Mouse (Mus musculus): ENCODE results near the gene Shc2. TPM values are rescaled to one million over a fixed set of nuclear protein-coding genes. Genes with fewer than 3 reads are reported as not detected.

Shc2 gene
- total RNA-seq (2021), result 1 to 10 TPM; 2.7 to 5.3 TPM
- long read RNA-seq, experiment 1, transcript Shc2-201 (13 exons, 3,243 nt), result major isoform, 5 of 6 reads
- long read RNA-seq, experiment 1, partial matches to known transcripts, result 1 of 6 reads
- long read RNA-seq, experiment 1, other reads (novel, unspliced or antisense), result 0 of 6 reads
- long read RNA-seq, experiment 2, transcript Shc2-201 (13 exons, 3,243 nt), result major isoform, 5 of 8 reads
- long read RNA-seq, experiment 2, partial matches to known transcripts, result 2 of 8 reads
- long read RNA-seq, experiment 2, other reads (novel, unspliced or antisense), result 1 of 8 reads

DNA sequence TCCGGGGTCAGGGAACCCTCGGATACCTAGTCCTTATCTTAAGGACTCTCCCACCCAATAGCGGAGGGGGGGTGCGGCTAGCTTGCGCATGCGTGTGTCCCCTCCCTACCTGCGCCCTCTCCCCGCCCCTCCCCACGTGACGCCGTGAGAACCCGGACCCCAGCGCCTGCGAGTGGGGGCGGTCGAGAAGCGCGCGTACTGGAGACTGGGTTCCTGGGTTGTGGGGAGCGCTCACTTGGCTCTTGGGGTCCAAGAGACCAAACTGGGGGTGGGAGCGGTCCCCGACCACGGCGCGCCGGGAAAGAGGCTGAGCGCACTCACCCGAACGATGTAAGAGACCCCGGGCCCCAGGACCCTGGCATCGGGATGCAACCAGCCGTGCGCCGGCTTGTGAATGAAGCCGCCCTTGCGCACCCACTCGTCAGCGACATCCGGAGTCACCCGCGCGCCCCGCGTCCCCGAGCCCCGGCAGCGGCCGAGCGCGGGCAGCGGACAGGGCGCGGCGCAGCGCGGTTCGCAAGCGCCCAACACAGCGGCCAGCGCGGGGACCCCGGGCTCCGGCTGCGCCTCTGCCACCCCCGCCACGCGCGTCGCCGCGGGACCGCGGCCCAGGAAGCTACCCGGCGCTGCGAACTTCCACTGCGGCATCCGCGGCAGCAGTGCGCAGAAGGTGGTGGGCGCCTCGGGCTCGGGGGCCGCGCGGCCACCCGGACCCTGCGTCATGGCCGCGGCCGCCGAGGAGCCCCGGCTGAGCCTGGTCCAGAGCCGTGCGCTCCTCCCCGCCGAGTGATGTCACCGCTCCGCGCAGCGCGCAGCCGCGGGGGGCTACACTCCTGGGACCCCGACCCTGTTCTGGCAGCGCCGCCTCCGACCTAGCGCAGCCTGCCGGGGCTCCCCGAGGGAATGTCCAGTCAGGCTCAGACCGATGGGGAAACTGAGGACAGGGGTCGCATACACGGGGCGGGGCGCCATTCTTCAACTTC is at the start of gene Shc2:
Gene Shc2, minus strand, starts transcription at position 791 of the 983 bp plus-strand sequence.
- DNase-seq, result peak; percentile 42

DNA sequence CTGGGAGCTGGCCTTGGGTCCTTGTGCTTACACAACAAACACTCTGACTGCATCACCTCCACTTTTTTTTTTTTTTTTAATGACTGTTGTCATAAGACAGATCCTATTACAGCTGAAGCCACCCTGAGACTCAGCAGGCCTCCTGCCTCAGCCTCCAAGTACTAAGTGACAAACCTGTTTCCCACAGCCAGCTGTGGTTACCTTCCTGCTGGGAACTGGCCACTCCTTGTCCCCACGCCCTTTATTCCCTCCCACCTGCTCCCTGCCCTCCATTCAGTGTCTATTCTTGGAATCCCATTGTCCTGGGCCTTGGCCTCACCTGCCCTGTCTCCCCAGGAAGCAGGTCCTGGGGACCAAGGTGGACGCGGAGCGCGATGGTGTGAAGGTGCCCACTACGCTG is 49.8 kb upstream of the Shc2 start:
- no peak for DNase-seq

DNA sequence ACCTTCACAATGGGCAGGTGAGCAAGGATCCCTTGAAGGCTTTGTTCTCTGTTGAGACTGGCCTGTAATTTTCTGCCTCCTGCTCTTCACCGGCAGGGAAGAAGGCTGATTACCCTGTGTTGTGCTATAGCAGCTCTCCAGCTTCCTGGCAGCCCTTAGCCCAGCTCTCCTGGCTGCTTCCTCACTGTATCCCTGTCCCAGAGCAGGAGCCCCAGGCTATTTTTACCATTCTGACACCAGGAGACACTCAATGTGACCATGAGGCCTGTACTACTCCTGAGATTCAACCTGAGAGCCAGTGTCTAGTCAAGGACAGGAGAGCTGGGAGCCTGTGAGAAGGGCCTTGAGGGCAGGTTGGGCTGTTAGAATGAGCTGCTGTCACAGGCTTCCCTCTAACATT is 49.0 kb upstream of the Shc2 start:
- no peak for DNase-seq

DNA sequence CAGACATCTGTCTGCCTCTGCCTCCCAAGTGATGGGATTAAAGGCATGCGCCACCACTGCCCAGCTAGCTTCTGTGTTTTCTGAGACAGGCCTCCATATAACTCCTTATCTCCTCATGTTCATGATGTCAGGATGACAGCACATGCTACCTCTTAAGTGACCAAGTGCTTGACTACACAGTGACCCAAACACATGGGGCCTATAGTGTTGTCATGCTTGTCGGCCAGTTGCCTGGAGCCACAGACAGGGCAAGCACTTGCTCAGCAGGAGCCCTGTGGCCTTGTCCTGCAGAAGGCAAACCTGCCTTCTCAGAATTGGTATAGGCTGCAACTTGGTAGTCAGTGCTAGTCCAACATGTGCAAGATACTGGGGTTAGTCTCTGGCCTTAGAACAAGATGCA is 48.5 kb upstream of the Shc2 start:
- no peak for DNase-seq

DNA sequence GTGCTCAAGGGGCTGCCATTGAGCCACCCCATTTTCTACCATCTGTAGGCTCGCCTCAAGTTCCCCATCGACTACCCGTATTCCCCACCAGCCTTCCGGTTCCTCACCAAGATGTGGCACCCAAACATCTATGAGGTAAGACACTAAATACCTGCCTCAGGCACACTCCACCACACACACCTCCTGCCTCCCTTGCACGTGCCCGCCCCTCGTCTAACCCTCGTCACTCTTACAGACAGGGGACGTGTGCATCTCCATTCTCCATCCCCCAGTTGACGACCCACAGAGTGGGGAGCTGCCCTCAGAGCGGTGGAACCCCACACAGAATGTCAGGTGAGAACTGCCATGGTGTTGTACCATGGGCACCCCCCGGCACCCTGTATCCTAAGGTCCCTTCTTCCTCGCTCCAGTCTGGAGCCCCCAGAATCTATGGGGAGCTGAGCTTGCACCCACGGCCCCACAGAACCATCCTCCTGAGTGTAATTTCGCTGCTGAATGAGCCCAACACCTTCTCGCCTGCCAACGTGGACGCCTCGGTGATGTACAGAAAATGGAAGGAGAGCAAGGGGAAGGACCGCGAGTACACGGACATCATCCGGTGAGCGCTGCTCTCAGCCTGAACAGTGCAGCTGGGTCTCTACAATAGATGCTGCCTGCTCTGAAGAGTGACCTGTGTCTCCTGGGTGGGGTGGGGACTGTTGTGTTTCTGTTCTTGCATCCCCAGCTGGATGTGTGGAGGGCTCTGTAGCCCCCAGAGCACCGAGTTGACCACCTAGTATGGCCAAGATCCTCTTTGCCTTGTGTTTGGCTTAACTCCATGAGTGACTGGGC is 47.3 kb upstream of the Shc2 start:
- DNase-seq, result peak; percentile 7

DNA sequence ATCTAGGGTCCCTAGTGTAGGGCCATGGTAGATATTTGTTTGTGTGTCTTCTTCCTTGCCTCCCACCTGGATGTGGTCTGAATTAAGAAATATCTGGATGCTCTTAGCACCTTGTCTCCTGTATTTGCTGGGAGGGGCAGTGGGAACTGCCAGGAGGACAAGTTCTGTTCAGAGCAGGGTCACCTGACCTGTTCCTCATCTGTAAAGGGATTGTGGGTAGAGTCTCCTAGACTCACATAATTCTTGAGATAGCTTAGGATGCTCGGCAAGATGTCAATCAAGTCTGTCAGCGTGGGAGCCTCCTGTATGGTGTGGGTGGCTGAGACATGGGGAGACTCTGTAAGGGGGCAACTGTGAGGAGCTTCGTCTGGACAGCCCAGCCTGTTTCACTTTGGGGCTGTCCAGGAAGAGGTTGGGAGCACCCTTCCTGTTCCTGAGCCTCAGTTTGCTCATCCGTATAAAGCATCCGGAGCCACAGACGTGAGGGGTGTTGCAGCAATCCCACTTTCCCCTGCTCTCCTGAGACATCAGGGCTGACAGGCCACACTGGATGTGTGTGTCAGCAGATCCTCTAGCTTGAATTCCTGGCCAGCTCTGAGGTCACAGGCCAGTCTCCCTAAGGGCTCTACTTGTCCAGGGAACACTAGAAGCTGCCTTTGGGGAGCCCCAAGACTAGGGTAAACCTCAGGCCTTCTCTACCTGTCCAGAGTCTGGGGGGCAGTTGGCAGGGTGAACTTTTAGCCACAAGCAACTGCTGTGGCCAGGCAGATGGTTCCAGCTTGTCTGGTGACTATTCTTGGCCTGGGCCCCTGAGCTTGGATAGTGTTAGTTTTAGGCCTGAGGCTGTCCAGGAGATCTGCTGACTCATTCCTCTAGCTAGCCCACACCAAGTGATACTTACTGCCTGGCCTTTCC is 46.3 kb upstream of the Shc2 start:
- DNase-seq, result peak; percentile 58

DNA sequence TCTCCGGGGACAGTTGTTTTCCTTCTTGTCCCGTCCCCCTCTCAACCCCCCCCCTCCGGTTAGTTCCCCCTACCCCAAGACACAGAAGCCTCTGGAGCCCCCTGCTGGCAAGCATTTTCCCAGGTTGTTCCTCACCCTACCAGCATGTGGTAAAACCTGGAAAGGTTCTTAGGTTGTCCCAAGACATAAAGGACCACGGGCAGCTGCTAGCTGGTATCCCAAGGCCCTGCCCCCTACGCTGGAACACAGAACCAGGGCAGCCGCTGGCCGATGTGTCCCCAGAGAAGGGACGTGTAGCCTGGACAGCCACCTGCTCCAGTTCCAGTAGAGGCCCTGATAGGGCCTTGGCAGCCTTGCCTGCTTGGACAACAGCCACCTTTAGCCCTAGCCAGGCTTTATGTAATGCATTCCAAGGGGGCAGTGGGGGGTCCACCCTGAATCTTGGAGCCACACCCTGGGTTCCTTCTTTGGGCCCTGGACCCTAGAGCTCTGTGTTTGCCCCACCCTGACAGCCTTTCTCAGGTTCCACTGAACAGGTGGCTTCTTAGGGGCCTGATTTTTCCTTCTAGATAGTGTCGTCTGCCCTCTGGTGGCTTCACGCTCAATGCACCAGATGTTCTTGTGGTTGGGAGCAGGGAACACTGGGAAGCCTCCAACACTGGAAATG is 45.3 kb upstream of the Shc2 start:
- DNase-seq, result peak; percentile 68

DNA sequence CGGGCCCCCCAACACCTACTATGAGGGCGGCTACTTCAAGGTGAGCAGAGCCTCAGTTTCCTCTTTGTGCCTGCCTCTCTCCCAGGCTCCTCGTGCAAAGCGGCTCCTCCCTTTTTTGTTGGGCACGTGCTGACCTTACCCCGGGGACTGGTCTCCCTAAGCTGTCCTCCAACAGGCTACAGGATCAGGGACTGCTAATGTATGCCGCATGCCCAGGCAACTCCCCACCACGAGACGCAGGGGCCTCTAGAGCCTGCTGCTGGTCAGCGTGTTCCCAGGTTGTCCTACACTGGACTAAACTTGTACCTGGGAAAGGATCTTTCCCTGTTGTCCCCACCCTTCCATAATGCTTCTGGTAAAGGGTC is 44.8 kb upstream of the Shc2 start:
- DNase-seq, result peak; percentile 34

DNA sequence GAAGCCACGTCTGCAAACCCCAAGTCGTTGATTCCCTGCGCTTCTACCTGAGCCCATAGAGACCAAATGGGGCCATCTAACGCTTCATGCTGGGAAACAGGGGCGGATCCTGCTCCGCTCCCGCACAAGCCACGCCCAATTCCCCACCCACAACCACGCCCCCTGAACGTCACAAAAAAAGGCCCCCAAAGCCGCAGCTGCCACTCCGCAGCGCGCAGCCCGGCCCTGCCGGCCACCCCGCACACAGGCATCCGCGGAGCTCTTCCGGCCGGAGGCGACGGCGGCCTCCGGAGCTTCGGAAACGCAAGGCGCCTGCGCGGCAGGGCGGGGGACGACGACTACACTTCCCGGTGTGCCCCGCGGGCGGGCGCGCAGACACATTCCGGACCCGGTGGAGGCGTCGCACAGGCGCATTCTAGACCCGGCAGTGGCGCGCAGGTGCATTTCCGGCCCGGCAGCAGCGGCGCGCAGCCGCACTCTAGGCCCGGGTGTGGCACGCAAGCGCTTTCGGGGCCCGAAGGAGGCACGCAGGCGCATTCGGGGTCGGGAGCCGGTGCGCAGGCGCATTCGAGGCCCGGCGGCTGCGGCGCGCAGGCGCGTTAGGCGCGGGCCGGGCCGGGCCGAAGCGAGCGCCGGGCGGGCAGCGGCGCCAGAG is 44.0 kb upstream of the Shc2 start, which contains the start of gene Cdc34:
Gene Cdc34, plus strand, starts transcription at position 605 of the 655 bp plus-strand sequence.
- peak; percentile 99 for DNase-seq

DNA sequence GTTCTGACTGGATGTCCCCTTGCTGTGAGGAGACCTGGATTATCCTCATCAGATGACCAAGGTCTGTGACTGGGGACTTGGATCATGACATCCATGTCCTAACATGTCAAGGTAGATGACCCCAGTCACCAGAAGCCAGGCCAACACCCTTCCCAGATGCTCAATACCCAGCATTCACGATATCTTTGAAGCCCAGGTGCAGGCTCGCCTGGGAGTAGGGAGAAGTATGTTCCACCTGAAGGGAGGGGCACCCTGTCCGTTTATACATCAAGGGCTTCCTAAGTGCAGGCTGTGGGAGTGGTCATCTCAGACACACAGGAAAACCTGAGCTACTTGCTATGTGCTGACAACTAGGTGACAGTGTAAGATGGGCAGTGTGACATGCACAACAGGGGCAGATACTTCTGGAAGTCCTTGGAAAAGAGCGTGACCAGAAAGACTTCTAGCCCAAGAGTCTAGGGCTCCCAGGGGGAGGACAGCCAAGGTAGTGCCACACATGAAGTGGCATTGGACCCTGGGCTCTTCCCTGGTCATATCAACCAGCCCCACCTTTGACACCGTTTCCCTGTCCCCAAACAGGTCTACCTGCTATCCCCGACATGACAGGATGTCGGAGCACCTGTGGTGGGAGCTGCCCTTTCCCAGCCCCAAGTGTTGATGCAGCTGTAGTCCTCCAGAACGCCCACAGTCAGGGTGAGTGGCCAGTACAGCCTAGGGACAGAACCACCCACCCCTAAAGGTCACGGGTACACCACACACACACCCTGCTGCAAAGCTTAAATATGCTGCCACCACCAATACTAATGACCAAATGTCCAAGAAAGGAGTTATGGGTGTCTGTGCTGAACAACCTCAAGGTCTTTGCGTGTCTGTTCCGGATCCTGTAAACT is 43.1 kb upstream of the Shc2 start:
- DNase-seq, result peak; percentile 13

DNA sequence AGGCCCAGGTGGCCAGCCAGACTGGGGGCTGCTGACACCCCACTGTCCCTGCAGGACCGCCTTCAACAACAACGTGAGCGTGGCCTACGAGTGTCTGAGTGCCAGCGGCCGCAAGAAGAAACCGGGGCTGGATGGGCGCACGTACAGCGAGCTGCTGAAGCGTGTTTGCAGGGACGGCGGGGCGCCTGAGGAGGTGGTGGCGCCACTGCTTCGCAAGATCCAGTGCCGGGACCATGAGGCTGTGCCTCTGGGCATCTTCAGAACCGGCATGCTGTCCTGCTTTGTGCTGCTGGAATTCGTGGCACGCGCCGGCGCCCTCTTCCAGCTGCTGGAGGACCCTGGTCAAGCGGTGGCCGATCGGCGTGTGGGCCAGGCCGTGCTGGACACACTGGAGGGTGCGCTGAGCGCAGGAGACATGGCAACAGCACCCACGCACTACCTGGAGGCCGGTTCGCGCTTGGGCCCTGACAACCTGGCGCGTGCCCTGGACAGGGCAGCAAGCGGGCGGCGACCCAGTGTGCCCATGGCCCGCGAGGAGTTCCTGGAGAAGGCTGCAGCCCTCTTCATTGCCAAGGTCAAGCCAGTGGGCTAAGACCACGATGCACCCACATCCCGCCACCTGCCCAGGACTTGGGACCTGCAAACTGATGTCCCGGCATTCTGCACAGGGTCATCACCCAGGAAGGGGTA is 37.8 kb upstream of the Shc2 start:
- DNase-seq, result no peak

DNA sequence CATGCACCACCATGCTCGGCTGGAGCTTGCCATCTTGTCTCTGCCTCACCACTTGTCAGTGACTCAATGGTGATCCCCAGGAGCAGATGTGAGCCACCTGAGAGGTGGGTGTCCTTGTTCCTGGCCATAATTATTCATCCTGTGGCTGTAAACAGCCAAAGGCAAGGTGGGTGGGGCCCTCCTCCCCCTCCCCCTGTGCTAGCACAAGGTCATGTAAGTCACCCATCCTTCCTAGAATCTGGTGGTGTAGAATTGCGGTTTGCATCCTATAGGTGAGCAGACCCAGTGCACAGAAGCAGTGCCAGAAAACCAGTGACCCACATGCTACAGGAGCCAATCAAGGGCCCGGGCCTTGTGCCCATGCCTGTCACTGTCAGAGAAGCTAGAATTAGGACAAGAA is 35.3 kb upstream of the Shc2 start:
- no peak for DNase-seq

DNA sequence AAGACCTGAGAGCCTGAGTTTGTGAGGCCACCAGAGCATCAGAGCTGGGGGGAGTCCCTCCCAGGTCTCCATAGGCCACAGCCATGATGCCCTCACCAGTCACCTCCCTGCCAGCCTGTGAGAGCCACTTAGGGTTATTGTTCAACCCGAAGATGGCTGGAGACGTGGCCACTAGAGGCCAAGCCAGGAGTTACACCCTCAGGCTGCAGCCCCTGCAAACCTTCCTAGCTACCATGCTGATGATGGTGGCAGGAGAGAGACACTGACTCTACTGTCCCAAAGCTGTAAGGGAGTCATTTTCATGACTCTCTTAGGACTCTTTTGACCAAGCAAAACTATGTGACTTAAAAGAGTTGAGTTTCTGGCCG is 34.4 kb upstream of the Shc2 start:
- DNase-seq, result no peak

DNA sequence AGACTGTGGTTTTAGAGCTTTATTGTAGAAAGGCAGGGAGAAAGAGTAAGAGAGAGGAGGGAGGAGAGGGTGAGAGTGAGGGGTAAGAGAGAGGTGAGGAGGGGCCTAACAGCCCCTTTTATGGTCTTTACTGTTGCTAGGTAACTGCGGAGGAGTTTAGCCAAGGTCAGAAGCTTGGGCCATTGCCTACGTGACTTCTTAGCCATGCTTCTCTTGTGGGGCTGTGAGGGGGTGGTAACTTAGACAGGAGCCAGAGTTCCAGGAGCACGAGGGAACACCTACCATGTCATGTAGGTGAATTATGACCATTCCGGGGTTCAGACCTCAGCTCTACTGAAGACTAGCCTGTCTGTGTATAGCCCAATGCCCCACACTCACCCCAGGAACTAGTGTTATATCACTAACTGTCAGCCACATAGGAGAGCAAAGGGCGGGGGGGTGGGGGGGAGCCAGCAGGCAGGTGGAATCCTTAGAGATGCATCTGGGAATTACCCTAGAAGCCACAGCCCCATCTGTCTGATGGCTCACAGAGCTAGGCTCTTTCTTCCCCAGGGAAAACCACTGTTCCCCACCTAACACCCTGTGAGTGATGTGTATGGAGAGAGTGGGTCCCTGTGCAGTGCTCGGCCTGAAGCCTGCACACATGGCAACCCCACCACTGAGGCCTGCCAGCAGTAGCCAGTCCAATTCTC is 33.8 kb upstream of the Shc2 start:
- no peak for DNase-seq

DNA sequence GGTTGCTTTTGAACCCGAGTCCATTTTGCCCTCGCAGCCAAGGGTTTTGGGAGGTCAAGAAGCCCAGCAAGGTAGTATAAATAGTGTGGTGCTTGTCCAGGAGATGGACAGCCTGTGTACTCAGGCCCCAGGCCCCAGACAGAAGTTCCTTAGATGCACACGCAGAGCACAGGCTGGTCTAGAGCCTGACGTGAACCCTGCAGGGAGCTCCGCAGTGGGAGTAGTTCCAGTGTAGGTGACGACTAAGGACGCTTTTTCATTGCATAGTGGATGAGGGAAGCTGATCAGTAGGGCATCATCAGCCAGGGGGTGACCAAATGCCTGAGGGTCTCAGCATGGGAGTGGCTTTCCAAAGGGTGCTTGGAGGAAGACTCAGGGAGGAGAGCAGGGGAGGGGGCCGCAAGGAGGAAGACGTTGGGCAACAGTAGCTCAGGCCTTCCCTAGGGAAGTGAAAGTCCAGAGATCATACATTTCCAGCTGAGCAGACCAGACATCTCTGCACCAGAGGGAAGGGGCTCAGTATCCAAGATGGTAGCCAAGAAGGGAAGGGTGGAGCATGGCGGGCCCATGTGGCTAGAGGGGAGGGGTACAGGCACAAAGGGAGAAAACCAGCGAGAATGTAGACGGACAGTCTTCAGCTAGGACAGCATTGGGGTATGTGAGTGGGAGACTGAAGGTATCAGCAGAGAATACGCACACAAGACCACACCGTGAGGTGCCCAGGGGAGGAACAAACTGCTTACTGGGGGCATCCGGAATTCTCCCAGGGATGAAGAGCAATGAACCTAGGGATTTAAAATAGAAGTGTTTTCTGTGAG is 32.6 kb upstream of the Shc2 start:
- no peak for DNase-seq

DNA sequence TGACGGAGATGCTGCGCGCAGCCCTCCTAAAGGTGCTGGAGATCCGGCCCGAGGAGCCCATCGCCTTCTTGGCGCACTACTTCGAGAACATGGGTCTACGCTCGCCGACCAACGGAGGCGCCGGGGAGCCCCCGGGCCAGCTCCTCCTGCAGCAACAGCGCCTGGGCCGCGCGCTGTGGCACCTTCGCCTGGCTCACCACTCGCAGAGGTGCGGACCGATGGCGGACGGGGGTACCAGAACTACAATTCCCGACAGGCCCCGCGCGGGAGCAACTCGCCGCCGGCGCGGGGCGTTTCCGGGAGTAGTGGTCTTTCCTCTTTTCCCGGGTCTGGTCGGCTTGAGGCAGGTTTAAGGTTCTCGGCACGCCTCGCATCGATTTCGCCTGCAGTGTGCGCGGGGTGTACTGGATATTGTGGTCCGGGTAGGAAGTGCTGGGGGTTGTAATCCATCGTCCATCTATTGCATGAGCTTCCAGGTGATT is 31.9 kb upstream of the Shc2 start:
- DNase-seq, result peak; percentile 77
